Comparison of ENCODE assay signal across 30 mouse cellular contexts in genomic region chr1:136226626-136227025, GRCm38 (mm10). TPM values are rescaled to one million over a fixed set of nuclear protein-coding genes. Genes with fewer than 3 reads are reported as not detected.
A peak's percentile ranks its signal among the peaks of the same experiment; 100 is the strongest.
DNase-seq lines count a peak whose midpoint lies in the region; ATAC-seq and TF ChIP-seq lines count a peak whose summit lies in the region.
"Had no signal": no experiment of that assay in that cellular context is flagged by ENCODE, and none has a peak within 500 bp of the region (broad histone marks: within the 10 kb centered on the region; RNA-seq: fewer than 3 reads in every experiment).

No protein-coding gene starts in this region.

- H3K79me2 ChIP-seq in heart, adult 2 months (replicated peaks; ENCODE audit: control insufficient read depth, insufficient read depth, low read length), result no peaks in the 10 kb centered on the region
- no peaks in the 10 kb centered on the region for H3K79me2 ChIP-seq in CH12.LX (replicated peaks; ENCODE audit: control insufficient read depth, extremely low read depth, insufficient read depth, poor library complexity, severe bottlenecking)

- H3K4me2 ChIP-seq in intestine, embryonic 16.5 days (ENCODE audit: low read depth, low read length), result 0 out of 2 replicates have a peak overlapping the region, but pooled peaks have one; percentile 18
- H3K4me2 ChIP-seq in intestine, embryonic 15.5 days (replicated peaks), result no peak overlapping the region
- no peak overlapping the region for H3K4me2 ChIP-seq in CH12.LX (ENCODE audit: insufficient read depth, low read depth, poor library complexity, severe bottlenecking)
- H3K4me2 ChIP-seq: embryonic facial prominence, embryonic 13.5 days; embryonic facial prominence, embryonic 15.5 days; forebrain, embryonic 12.5 days had no signal

- no peak for TF ChIP-seq POLR2A in heart, adult 2 months (IDR thresholded peaks at IDR 0.05; ENCODE audit: insufficient read depth, low read depth, low read length)
- TF ChIP-seq POLR2A in CH12.LX (IDR thresholded peaks at IDR 0.05; ENCODE audit: low read depth, low read length), result no peak

- dilution Hi-C loops in CH12.LX (cut with MboI; ENCODE audit: extremely low pct_ligation_motif_present, extremely low pct_unique_long_range_greater_than_20kb, low sequenced_read_pairs), result no loop called here

- ATAC-seq in intestine, embryonic 16.5 days, result no peak
- ATAC-seq in intestine, embryonic 15.5 days, result no peak
- ATAC-seq: CD4-positive, CD25-positive, alpha-beta regulatory T cell, adult 4 months; forebrain, embryonic 14.5 days; forebrain, embryonic 16.5 days had no signal

- peaks cover 4% of the 10 kb centered on the region for H3K27me3 ChIP-seq in heart, adult 2 months (ENCODE audit: control insufficient read depth, insufficient read depth, low read length)
- H3K27me3 ChIP-seq in intestine, embryonic 16.5 days (replicated peaks; ENCODE audit: control insufficient read depth, insufficient read depth, low read length), result no peaks in the 10 kb centered on the region
- H3K27me3 ChIP-seq in intestine, embryonic 15.5 days (replicated peaks), result no peaks in the 10 kb centered on the region
- H3K27me3 ChIP-seq in CH12.LX (replicated peaks), result peaks cover 3% of the 10 kb centered on the region
- H3K27me3 ChIP-seq: embryonic facial prominence, embryonic 13.5 days; embryonic facial prominence, embryonic 15.5 days had no signal

- intact Hi-C loops in heart, adult 2 months (cut with DNase I), result no loop called here

- TF ChIP-seq CTCF in heart, adult 2 months (IDR thresholded peaks at IDR 0.05), result no peak
- TF ChIP-seq CTCF in CH12.LX (conservative IDR thresholded peaks at IDR 0.05 in 1 of 2, IDR thresholded peaks at IDR 0.05 in 1 of 2; ENCODE audit: low read depth in 2 of 2, low read length in 2 of 2), result no peak

- H3K4me1 ChIP-seq in heart, adult 2 months (ENCODE audit: control insufficient read depth, insufficient read depth, low read length), result no peaks in the 10 kb centered on the region
- H3K4me1 ChIP-seq in intestine, embryonic 16.5 days (ENCODE audit: control insufficient read depth, insufficient read depth, low read length), result peaks cover 61% of the 10 kb centered on the region
- H3K4me1 ChIP-seq in intestine, embryonic 15.5 days (replicated peaks), result peaks cover 48% of the 10 kb centered on the region
- peaks cover 12 to 24% of the 10 kb centered on the region in 2 experiments for H3K4me1 ChIP-seq in CH12.LX (ENCODE audit: control insufficient read depth in 1 of 2, insufficient read depth in 2 of 2)

- WGBS in heart, adult 2 months, result 84% methylated on average over 8 of the region's 8 CpGs
- WGBS in intestine, embryonic 16.5 days, result 87% methylated on average over 8 of the region's 8 CpGs
- WGBS in intestine, embryonic 15.5 days, result 80% methylated on average over 8 of the region's 8 CpGs

- in situ Hi-C loops in CH12.LX (cut with MboI; ENCODE audit: low pct_ligation_motif_present, low pct_unique_long_range_greater_than_20kb, low sequenced_read_pairs), result no loop called here

- no peaks in the 10 kb centered on the region for H3K9me3 ChIP-seq in intestine, embryonic 16.5 days (ENCODE audit: control insufficient read depth, low read length)
- no peaks in the 10 kb centered on the region for H3K9me3 ChIP-seq in intestine, embryonic 15.5 days
- H3K9me3 ChIP-seq in CH12.LX (replicated peaks; ENCODE audit: low read length), result no peaks in the 10 kb centered on the region
- H3K9me3 ChIP-seq: embryonic facial prominence, embryonic 13.5 days; embryonic facial prominence, embryonic 15.5 days; forebrain, embryonic 10.5 days; forebrain, embryonic 12.5 days had no signal

- H3K27ac ChIP-seq in heart, adult 2 months, result no peak overlapping the region
- H3K27ac ChIP-seq in intestine, embryonic 16.5 days (ENCODE audit: low read length), result no peak overlapping the region
- H3K27ac ChIP-seq in intestine, embryonic 15.5 days, result no peak overlapping the region
- no peak overlapping the region for H3K27ac ChIP-seq in CH12.LX (ENCODE audit: insufficient read depth, low read depth)
- H3K27ac ChIP-seq: embryonic facial prominence, embryonic 13.5 days; embryonic facial prominence, embryonic 15.5 days; forebrain, embryonic 10.5 days; forebrain, embryonic 12.5 days had no signal

- TF ChIP-seq RAD21 in CH12.LX (IDR thresholded peaks at IDR 0.05; ENCODE audit: low read depth, low read length), result no peak

- no peak overlapping the region for H3K4me3 ChIP-seq in heart, adult 2 months
- H3K4me3 ChIP-seq in intestine, embryonic 16.5 days (ENCODE audit: low read length), result no peak overlapping the region
- H3K4me3 ChIP-seq in intestine, embryonic 15.5 days (replicated peaks), result no peak overlapping the region
- no peak overlapping the region for H3K4me3 ChIP-seq in CH12.LX (replicated peaks in 1 of 3; ENCODE audit: low read depth in 2 of 3, low read length in 2 of 3, poor library complexity in 1 of 3)
- H3K4me3 ChIP-seq: embryonic facial prominence, embryonic 13.5 days; embryonic facial prominence, embryonic 15.5 days; erythroblast, embryonic 14.5 days; forebrain, embryonic 10.5 days; forebrain, embryonic 12.5 days had no signal

- peak; percentile 56 for DNase-seq in heart, adult 11 months
- no peak for DNase-seq in heart, adult 2 months
- peak; percentile 8 for DNase-seq in CH12.LX (ENCODE audit: extremely low read depth)
- no peak for DNase-seq in frontal cortex, postnatal 36 days (ENCODE audit: low spot score in 2 of 2)
- DNase-seq: adrenal gland, adult 2 months; adrenal gland, postnatal 10 days; adrenal gland, postnatal 25 days; B cell, adult 2 months; cerebellum, adult 11 months; cerebellum, adult 18-20 months; cerebellum, adult 8-10 months; cerebellum, adult 9-11 months; cerebellum, postnatal 14 days; cerebellum, postnatal 36 days; embryo, embryonic 11 days had no signal

- no peak for TF ChIP-seq EP300 in heart, adult 2 months (IDR thresholded peaks at IDR 0.05; ENCODE audit: insufficient read depth, low read depth, low read length)
- no peak for TF ChIP-seq EP300 in CH12.LX (IDR thresholded peaks at IDR 0.05; ENCODE audit: low read length)

- no peak overlapping the region for H3K9ac ChIP-seq in heart, adult 2 months (ENCODE audit: low read depth, low read length)
- no peak overlapping the region for H3K9ac ChIP-seq in intestine, embryonic 16.5 days (ENCODE audit: low read depth, low read length)
- no peak overlapping the region for H3K9ac ChIP-seq in intestine, embryonic 15.5 days
- H3K9ac ChIP-seq in CH12.LX (ENCODE audit: insufficient read depth, low read depth), result no peak overlapping the region
- H3K9ac ChIP-seq: embryonic facial prominence, embryonic 13.5 days; embryonic facial prominence, embryonic 15.5 days; forebrain, embryonic 12.5 days had no signal

- H3K36me3 ChIP-seq in heart, adult 2 months (ENCODE audit: control insufficient read depth, insufficient read depth, low read length), result no peaks in the 10 kb centered on the region
- peaks cover 10% of the 10 kb centered on the region for H3K36me3 ChIP-seq in intestine, embryonic 16.5 days (ENCODE audit: control insufficient read depth, insufficient read depth, low read length)
- peaks cover 18% of the 10 kb centered on the region; the same call in 1 of the 2 replicates for H3K36me3 ChIP-seq in intestine, embryonic 15.5 days
- no peaks in the 10 kb centered on the region for H3K36me3 ChIP-seq in CH12.LX (replicated peaks in 1 of 2; ENCODE audit: control insufficient read depth in 1 of 2, insufficient read depth in 1 of 2, low read length in 1 of 2)

TF ChIP-seq in CH12.LX, 34 proteins besides CTCF, POLR2A, EP300 and RAD21:
- no peak for TF ChIP-seq NRF1 (IDR thresholded peaks at IDR 0.05; ENCODE audit: low read depth, low read length)
- no peak for TF ChIP-seq GABPA (IDR thresholded peaks at IDR 0.05; ENCODE audit: insufficient replicate concordance, low read depth, low read length)
- no peak for TF ChIP-seq SMC3 (IDR thresholded peaks at IDR 0.05; ENCODE audit: low read depth, low read length)
- no peak for TF ChIP-seq NELFE (IDR thresholded peaks at IDR 0.05; ENCODE audit: low read depth, low read length)
- TF ChIP-seq UBTF (IDR thresholded peaks at IDR 0.05; ENCODE audit: low read depth, low read length), result no peak
- no peak for TF ChIP-seq TBP (conservative IDR thresholded peaks at IDR 0.05; ENCODE audit: low read depth, low read length)
- TF ChIP-seq JUN (IDR thresholded peaks at IDR 0.05; ENCODE audit: insufficient read depth, low read depth, low read length), result no peak
- no peak for TF ChIP-seq PAX5 (IDR thresholded peaks at IDR 0.05; ENCODE audit: low read length)
- TF ChIP-seq MAFK (IDR thresholded peaks at IDR 0.05; ENCODE audit: insufficient replicate concordance, low read length), result no peak
- no peak for TF ChIP-seq ZNF384 (IDR thresholded peaks at IDR 0.05; ENCODE audit: low read depth, low read length)

RNA-seq across cellular contexts. Expression of gene Inava, which starts 7.4 kb away (rescaled TPM):
- total RNA-seq in heart, adult 2 months (2021), result not detected
- 0.29 TPM in 1 of 2 replicates, not detected in the other for polyA plus RNA-seq in heart, adult 2 months (2012; rRNA removed)
- polyA plus RNA-seq in intestine, embryonic 16.5 days (2015; fragmentation: Nextera tagmentation; extraction: Ambion mirVana), result 32.6 and 33.4 TPM in 2 replicates
- 29.2 and 30.0 TPM in 2 replicates for polyA plus RNA-seq in intestine, embryonic 15.5 days (2015; fragmentation: Nextera tagmentation; extraction: Ambion mirVana)
- total RNA-seq in CH12.LX (2012; rRNA removed), result 0.34 and 0.42 TPM in 2 replicates
- total RNA-seq in CH12.LX (2014; rRNA removed), result not detected in 2 replicates
- 0.11 and 0.34 TPM in 2 replicates for polyA plus RNA-seq in CH12.LX (2012; ENCODE audit: insufficient read length, low read depth)
- total RNA-seq: adrenal gland, postnatal 25 days; common myeloid progenitor, adult 5-6 weeks had no signal
- polyA plus RNA-seq: erythroblast, embryonic 14.5 days had no signal

RNA-seq across cellular contexts. Expression of gene Mroh3, which starts 14.0 kb away (rescaled TPM):
- not detected for total RNA-seq in heart, adult 2 months (2021)
- polyA plus RNA-seq in heart, adult 2 months (2012; rRNA removed), result not detected in 2 replicates
- 0.28 and 0.56 TPM in 2 replicates for polyA plus RNA-seq in intestine, embryonic 16.5 days (2015; fragmentation: Nextera tagmentation; extraction: Ambion mirVana)
- polyA plus RNA-seq in intestine, embryonic 15.5 days (2015; fragmentation: Nextera tagmentation; extraction: Ambion mirVana), result 0.10 and 0.63 TPM in 2 replicates
- total RNA-seq in CH12.LX (2012; rRNA removed) (not detected in 2 replicates), CH12.LX (2014; rRNA removed) (not detected in 2 replicates)
- not detected in 2 replicates for polyA plus RNA-seq in CH12.LX (2012; ENCODE audit: insufficient read length, low read depth)
- total RNA-seq: adrenal gland, adult 2 months; adrenal gland, postnatal 10 days; adrenal gland, postnatal 25 days; adrenal gland, postnatal 4 days; common myeloid progenitor, adult 5-6 weeks; MEL had no signal
- polyA plus RNA-seq: adrenal gland, adult 2 months; CD4-positive, CD25-positive, alpha-beta regulatory T cell, adult 4 months; embryonic facial prominence, embryonic 11.5 days; embryonic facial prominence, embryonic 15.5 days; erythroblast, embryonic 14.5 days; forebrain, embryonic 14.5 days had no signal

RNA-seq across cellular contexts. Expression of gene Gpr25, which starts 34.0 kb away (rescaled TPM):
- not detected for total RNA-seq in heart, adult 2 months (2021)
- not detected in 2 replicates for polyA plus RNA-seq in heart, adult 2 months (2012; rRNA removed)
- not detected in 2 replicates for polyA plus RNA-seq in intestine, embryonic 16.5 days (2015; fragmentation: Nextera tagmentation; extraction: Ambion mirVana)
- not detected in 2 replicates for polyA plus RNA-seq in intestine, embryonic 15.5 days (2015; fragmentation: Nextera tagmentation; extraction: Ambion mirVana)
- total RNA-seq in CH12.LX (2012; rRNA removed), result not detected in 2 replicates
- total RNA-seq in CH12.LX (2014; rRNA removed), result not detected in 2 replicates
- not detected in 2 replicates for polyA plus RNA-seq in CH12.LX (2012; ENCODE audit: insufficient read length, low read depth)
- total RNA-seq: adrenal gland, adult 2 months; adrenal gland, postnatal 10 days; adrenal gland, postnatal 25 days; adrenal gland, postnatal 4 days; common myeloid progenitor, adult 5-6 weeks; ES-E14; MEL had no signal
- polyA plus RNA-seq: adrenal gland, adult 2 months; CD4-positive, CD25-positive, alpha-beta regulatory T cell, adult 4 months; embryonic facial prominence, embryonic 11.5 days; embryonic facial prominence, embryonic 15.5 days; erythroblast, embryonic 14.5 days; forebrain, embryonic 10.5 days; forebrain, embryonic 12.5 days; forebrain, embryonic 16.5 days had no signal

Comparison
In these comparisons a context has a peak if more than half of its experiments do, and no peak if none do; other contexts are left out.
1. DNase-seq: peak in heart, adult 11 months (single experiment) and CH12.LX (single experiment); none in heart, adult 2 months (0 of 2) and frontal cortex, postnatal 36 days (0 of 2).
2. RNA of gene Inava, which starts 7.4 kb away (polyA plus RNA-seq): 32.6 to 33.4 TPM in intestine, embryonic 16.5 days and 29.2 to 30.0 TPM in intestine, embryonic 15.5 days; 0.11 to 0.34 TPM in CH12.LX and 0.29 TPM in heart, adult 2 months; every median in the first group is over 10 times any median in the second.